Mouse (Mus musculus) effector memory CD4-positive, alpha-beta T cell, adult 5 months (primary cell): ENCODE results near the gene Nectin2. TPM values are rescaled to one million over a fixed set of nuclear protein-coding genes. Genes with fewer than 3 reads are reported as not detected.

Source experiments
- polyA plus RNA-seq: library from polyadenylated mRNA; unstranded; fragments of 100-300 nt; shearing (Covaris generic); gene quantifications from one replicate; pipeline ENCODE4 v1.2.1, GENCODE M21; 2017

Gene Nectin2
- polyA plus RNA-seq = not detected

DNA sequence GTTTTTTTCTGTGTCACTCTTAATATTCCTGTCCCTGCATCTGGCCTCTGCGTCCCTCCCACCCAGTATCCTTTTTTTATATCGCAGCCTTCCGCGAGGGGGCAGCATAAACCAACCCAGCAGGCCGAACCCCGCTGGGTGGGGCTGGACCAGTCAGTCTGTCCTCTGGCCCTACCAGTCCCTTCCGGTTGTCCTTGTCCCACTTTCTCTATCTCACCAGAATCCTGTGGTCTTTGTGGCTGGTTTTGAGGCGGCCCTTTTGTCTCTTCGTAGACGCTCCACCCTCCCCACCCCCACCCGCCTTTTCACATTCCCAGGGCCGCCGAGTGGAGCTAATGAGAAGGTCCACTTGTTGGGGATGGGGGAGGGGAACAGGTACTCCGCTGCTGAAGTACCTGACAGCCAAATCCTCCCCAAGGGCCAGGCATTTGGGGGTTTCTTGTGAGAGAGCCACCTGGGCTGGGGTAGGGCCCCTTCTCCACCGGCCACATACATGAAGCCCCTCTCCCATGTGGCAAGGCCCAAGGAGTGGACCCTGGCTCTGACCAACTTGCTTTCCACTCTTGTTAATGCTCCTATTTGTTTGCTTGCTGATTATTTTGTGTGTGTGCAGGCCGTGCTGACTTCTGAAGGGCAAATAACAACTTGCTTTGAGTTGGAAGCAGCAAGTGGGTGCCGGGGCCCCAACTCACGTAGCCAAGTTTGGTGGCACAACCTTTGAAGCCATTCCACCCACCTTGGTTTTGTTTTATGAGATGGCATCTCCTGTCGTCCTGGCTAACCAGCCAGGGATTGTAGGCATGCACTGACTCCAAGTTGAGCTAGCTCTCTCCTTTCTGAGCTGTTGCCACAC lies at the start of gene Nectin2:
Gene Nectin2, minus strand, starts transcription at position 267 of the 853 bp plus-strand sequence.

DNA sequence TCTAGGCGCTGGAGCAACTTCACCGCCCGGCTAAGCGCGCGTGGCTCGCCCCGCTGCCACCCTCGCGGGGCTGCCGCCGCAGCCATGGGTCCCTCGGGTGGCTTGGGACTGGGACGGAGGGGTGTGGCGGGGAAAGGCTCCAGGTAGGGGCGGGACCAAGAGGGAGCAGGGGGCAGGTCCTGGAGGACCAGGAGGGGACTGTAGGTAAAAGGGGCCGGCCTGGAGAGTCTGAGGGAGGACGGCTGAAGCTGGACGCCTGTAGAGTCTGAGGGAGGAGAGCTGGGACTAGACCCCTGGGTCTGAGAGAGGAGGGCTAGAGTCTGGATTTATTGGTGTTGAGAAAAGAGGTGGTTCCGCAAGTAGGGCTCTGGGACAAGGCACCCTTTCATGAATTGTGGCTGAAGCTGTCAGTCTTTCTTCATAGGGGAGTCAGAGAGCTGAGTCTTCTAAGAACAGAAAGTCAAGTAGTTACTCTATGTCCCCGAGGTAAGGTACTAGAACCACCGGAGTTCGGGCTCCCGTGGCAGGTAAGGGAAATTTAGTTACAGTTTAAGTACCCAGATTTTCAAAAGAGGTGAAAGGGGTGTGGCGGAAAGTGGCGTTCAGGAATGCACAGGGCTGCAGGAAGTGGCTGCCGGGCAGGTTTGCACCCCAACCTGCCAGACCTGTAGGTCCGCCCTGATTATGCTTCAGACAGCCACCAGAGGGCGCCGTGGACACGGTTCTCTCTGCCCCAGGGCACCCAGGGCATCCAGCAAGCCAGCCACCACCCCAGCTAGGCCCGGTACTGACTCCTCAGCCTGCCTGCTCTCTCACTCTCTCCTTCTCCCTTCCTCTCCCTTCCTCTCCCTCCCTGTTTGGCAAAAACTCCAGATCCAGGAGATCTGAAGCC lies 46.7 kb upstream of the Nectin2 start, which contains the start of gene Cblc:
Gene Cblc, minus strand, starts transcription at position 113 of the 892 bp plus-strand sequence.

DNA sequence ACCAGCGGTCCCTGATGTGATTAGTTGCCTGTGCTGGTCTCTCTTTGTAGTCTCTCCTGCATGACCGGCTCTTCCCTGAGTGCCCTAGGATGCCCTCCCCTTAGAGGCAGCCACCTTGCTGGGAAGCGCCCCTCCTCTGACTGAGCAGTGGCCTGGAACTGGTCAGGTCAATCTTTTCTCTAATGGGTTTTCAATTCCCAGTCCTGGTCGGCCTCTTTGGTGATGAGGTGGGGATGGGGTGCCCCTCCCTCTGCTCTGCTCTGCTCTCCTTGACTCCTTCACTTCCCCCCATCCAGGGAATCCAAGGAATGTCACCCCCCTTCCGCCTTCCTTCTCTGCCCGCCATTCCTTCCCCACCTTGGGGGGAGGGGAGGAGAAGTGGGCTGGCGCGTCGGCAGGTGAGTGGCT lies 20.7 kb upstream of the Nectin2 start, which contains the start of gene Bcam:
Gene Bcam, minus strand, starts transcription at position 33 of the 408 bp plus-strand sequence.

DNA sequence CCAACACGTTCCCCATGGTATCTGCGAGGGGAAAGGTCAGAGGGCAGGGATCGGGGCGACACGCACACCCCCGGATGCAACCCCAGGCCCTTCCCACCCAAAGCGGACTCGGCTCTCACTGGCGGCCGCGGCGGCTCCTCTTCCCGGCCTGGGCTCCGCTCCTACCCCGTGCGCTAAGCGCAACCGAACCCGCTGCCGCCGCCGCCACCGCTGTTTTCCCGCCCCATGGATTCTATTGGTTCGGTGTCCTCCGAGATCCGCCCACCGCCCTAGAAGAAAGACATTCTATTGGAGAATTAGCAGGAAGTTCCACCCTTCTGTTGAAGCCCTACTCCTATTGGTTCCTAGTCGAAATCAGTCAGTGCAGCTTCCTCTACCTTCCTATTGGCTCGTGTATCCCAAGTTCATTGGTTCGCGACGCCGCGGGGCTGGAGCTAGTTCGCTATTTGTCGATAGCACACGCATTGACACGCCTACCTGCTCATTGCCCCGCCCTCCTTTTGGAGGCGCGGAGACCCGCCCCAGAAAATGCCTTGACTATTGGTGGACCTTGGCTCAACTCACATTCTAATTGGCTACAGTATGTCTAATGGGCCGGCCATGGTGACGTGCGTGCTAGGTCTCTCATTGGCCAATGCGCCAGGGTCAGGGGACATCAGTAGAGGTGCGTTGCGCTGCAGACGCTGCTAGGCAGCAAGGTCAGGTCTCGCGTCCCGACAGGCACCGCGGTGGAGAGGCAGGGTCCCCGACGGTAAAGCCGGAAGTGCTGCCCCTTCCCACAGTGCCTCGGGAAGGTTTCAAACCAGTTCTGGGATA lies 34.8 kb downstream of the Nectin2 start, which contains the start of gene Tomm40:
Gene Tomm40, minus strand, starts transcription at position 200 of the 816 bp plus-strand sequence.

DNA sequence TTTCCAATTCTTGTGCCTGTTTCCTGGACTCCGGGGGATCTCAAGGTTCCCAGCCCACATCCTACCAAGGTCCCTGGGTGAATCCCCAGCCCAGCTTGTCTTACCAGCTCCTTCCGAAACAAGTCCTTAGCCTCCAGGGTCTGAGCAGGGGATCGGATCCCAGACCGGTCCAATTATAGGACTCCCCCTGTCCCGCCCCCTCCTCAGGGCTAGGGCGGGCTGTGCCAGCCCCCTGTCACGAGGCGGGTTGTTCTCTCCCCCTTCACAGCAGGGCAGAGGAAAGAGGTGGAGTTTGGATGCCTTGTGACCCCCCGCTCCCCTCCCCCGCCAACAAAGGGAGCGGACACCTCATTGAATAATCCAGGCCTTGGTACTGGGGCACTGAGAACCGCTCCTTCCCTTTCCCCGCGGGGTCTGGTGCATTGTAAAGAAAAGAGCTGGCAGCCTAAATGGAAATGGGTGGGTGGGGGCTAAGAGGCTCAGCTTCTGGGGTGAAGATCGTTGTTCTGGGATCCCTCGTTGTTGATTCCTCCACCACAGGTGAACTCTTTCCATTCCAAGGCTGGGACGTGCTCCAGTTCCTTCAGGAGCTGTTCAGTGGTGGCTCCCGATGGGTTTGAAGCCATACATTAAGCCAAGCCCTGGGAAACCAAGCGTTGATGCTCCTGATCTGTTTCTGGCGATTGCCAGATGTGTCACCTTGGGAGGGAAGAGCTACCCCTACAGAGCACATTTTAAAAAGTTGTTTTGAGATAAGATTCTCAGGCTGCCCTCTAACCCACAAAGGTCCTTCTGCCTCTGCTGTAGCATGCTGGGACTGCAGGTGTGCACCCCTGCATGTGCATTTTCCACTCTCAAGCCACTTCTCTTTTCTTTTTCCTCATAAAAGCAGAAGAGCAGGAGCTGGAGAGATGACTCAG lies 51.1 kb downstream of the Nectin2 start, which contains the start of gene Apoe:
Gene Apoe, minus strand, starts transcription at position 282 of the 920 bp plus-strand sequence.

DNA sequence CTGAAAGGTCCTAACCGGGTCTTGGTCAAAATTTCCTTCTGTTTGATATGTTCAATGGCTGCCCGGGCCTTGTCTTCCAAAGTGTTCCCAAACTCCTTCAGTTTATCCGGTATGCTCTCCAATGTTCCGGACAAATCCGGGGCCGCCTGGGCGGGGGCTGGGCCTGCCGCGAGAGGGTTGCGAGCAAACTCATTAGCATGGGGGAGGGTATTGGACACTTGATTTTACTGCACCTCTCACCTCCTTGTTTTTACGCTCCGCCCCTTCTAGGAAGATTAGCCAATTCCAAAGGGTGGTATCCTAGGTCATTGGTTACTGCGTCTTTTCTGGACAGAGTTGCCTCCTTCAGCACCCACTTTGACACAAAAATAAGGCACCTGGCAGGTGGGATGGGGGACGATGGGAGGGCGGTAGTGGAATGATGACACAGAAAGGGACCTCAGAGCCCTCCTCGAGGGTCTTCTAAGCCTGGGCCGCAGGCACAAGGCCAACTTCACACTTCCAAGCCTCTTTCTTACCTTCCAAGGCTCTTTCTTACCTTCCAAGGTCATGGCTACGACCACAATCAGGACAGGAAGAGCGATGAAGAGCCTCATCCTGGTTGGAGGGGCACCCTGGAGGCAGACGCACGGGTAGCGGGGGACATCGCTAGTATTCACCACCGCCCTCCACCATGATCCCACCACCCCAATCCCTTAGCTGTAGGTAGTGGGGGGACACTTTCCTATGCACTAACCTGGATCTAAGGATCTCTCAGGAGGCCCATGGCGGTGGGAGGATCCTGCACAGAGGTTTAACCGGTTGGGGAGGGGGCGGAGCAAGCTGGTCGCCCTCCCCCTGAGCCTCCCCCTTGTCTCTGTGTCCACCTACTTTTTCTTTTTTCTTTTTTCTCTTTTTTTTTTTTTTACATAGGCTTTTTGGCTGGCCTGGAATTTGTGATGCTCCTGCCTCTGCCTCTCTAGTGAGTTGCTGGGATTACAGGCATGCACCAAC lies 58.1 kb downstream of the Nectin2 start, which contains the start of gene Apoc1:
Gene Apoc1, minus strand, starts transcription at position 788 of the 993 bp plus-strand sequence.

DNA sequence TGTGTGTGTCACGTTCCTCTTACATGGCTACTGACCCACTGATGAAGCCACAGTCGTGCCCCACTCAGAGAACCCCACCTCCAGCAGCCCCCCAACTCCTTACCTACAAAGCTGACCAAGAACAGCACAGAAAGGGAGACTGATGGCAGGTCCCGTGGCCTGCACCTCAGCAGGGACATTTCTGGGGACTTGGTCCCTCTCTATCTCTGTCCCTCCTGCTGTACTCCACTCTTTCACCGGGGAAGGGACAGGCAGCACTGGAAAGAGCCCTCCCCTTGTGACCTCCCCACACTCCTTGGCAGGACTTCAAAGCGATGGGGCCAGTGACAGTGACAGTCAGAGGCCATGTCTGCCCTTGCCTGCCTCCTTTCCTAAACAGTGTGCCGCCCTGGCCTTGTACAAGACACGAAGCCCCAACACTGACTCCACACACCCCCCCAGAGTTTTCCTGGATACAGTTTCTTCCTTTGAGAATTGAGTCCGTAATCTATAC lies 69.0 kb downstream of the Nectin2 start, which contains the start of the genes Gm44805 and Apoc4:
Gene Gm44805, minus strand, starts transcription at position 222 of the 493 bp plus-strand sequence.
Gene Apoc4, minus strand, starts transcription at position 278 of the 493 bp plus-strand sequence.

DNA sequence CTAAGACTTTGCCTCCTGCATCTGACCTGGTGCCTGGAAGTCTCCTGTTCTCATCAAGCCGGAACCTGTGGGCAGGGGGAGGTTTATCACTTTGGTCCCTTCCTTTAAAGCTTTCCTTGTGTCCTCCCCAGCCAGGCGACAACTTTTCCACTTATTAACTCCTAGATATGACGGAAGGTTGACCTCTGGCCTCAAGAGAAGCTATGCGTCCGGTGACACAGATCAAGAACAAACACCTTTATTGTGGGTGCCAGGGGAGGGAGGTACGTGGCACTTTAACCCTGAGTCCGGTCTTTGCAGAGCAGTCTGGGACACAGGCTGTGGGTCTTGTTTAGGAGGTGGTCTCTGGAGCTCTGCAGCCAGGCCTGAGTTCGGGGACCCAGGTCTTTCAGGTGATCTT lies 72.4 kb downstream of the Nectin2 start, which contains the start of gene Apoc2:
Gene Apoc2, minus strand, starts transcription at position 70 of the 400 bp plus-strand sequence.

Other genes with a start within 250 kb of the Nectin2 start
- gene Bloc1s3, start 242.1 kb downstream of the Nectin2 start, polyA plus RNA-seq = 4.3 TPM
- 43.9 TPM for gene Trappc6a, start 242.1 kb downstream of the Nectin2 start, polyA plus RNA-seq
- gene Nkpd1, start 232.6 kb downstream of the Nectin2 start, polyA plus RNA-seq = not detected
- gene Ppp1r37, start 187.4 kb downstream of the Nectin2 start, polyA plus RNA-seq = 16.7 TPM
- gene Zfp296, start 173.2 kb downstream of the Nectin2 start, polyA plus RNA-seq = 1.1 TPM
- 79.8 TPM for gene Gemin7, start 172.9 kb downstream of the Nectin2 start, polyA plus RNA-seq
- gene Clasrp, start 146.0 kb downstream of the Nectin2 start, polyA plus RNA-seq = 50.9 TPM
- gene Relb, start 121.0 kb downstream of the Nectin2 start, polyA plus RNA-seq = 177 TPM
- 116 TPM for gene Clptm1, start 85.5 kb downstream of the Nectin2 start, polyA plus RNA-seq
- not detected for gene Apoc2, start 72.5 kb downstream of the Nectin2 start, polyA plus RNA-seq
- gene Gm44805, start 69.1 kb downstream of the Nectin2 start, polyA plus RNA-seq = not detected
- not detected for gene Apoc4, start 69.0 kb downstream of the Nectin2 start, polyA plus RNA-seq
- not detected for gene Apoc1, start 57.8 kb downstream of the Nectin2 start, polyA plus RNA-seq
- gene Apoe, start 51.3 kb downstream of the Nectin2 start, polyA plus RNA-seq = 4.2 TPM
- gene Tomm40, start 35.0 kb downstream of the Nectin2 start, polyA plus RNA-seq = 58.7 TPM
- 0.75 TPM for gene Bcam, start 20.5 kb upstream of the Nectin2 start, polyA plus RNA-seq
- not detected for gene Cblc, start 46.3 kb upstream of the Nectin2 start, polyA plus RNA-seq
- 112 TPM for gene Bcl3, start 72.3 kb upstream of the Nectin2 start, polyA plus RNA-seq
- not detected for gene Gm19345, start 101.5 kb upstream of the Nectin2 start, polyA plus RNA-seq
- gene Ceacam16, start 110.8 kb upstream of the Nectin2 start, polyA plus RNA-seq = not detected
- gene Ceacam19, start 137.5 kb upstream of the Nectin2 start, polyA plus RNA-seq = not detected
- 56.6 TPM for gene Pvr, start 170.7 kb upstream of the Nectin2 start, polyA plus RNA-seq
- gene Igsf23, start 200.3 kb upstream of the Nectin2 start, polyA plus RNA-seq = 1.5 TPM
- gene Ceacam20, start 214.9 kb upstream of the Nectin2 start, polyA plus RNA-seq = not detected
- not detected for gene Nlrp9b, start 241.0 kb upstream of the Nectin2 start, polyA plus RNA-seq